Mouse (Mus musculus) liver, embryonic 11.5 days (tissue): ENCODE measurements at regions not wholly inside any gene's neighbourhood (a gene's known extent, or its start where the extent isn't known, plus 50 kb on each side); places are given as distances from the start of the nearest gene placed in this dataset.

Source experiments
- ATAC-seq: fragments of 200-750 bp; cut with Nextera tagmentation; replicated peaks from 2 replicates; pipeline ENCODE4 v1.8.0; 2017; ENCODE audit warnings: moderate number of reproducible peaks, mild to moderate bottlenecking, moderate TSS enrichment, moderate library complexity; ENCODE audit not compliant: low FRiP score
- DNase-seq: peaks from one replicate; pipeline ENCODE4 v3.0.0-alpha.2; 2017; ENCODE audit warnings: low spot score
- H3K27ac ChIP-seq: fragments of 300-500 bp; sonication (generic); 2 replicates; pipeline ENCODE4 v1.5.1; 2014; ENCODE audit warnings: mild to moderate bottlenecking, low read depth, low read length, control low read depth
- H3K27me3 ChIP-seq: fragments of 300-500 bp; sonication (generic); replicated peaks from 2 replicates; pipeline ENCODE4 v1.6.1; 2014; ENCODE audit warnings: low read length, mixed read lengths; ENCODE audit not compliant: control insufficient read depth, insufficient read depth
- H3K36me3 ChIP-seq: fragments of 300-500 bp; sonication (generic); 2 replicates; pipeline ENCODE4 v1.6.1; 2014; ENCODE audit warnings: mild to moderate bottlenecking, low read length, moderate library complexity, mixed read lengths; ENCODE audit not compliant: control insufficient read depth, insufficient read depth
- H3K4me1 ChIP-seq: fragments of 300-500 bp; sonication (generic); replicated peaks from 2 replicates; pipeline ENCODE4 v1.6.1; 2014; ENCODE audit warnings: low read length, mixed read lengths; ENCODE audit not compliant: control insufficient read depth, insufficient read depth
- H3K4me2 ChIP-seq: fragments of 300-500 bp; sonication (generic); 2 replicates; pipeline ENCODE4 v1.6.1; 2014; ENCODE audit warnings: mild to moderate bottlenecking, control low read depth, moderate library complexity
- H3K4me3 ChIP-seq: fragments of 300-500 bp; sonication (generic); 2 replicates; pipeline ENCODE4 v1.5.1; 2014; ENCODE audit warnings: low read depth, low read length, control low read depth
- H3K9ac ChIP-seq: fragments of 300-500 bp; sonication (generic); 2 replicates; pipeline ENCODE4 v1.6.1; 2014; ENCODE audit warnings: low read depth, low read length, control low read depth
- H3K9me3 ChIP-seq: fragments of 300-500 bp; sonication (generic); 2 replicates; pipeline ENCODE4 v1.6.1; 2016; ENCODE audit warnings: low read length, inconsistent platforms, mixed read lengths; ENCODE audit not compliant: control insufficient read depth
- WGBS: fragments of 180-500 bp; shearing (Covaris S2); extraction: QIAGEN DNeasy Blood & Tissue Kit; methylation state at CpG from one replicate; pipeline ENCODE4 v1.1.7; 2014; 5-methylcytosine and 5-hydroxymethylcytosine counted together

GRCm38 (mm10) chr16:93218402-93218801, 385.5 kb downstream of the Setd4 start:
- H3K4me3 ChIP-seq = no peak overlapping the region
- ATAC-seq (no peak), DNase-seq (no peak)
- H3K4me2 ChIP-seq = no peak overlapping the region
- no peaks in the 10 kb centered on the region for H3K36me3 ChIP-seq
- H3K27ac ChIP-seq = no peak overlapping the region
- no peak overlapping the region for H3K9ac ChIP-seq
- 0 out of 2 replicates have a peak, but pooled peaks cover 4% of the 10 kb centered on the region for H3K27me3 ChIP-seq
- 69% methylated on average over 10 of the region's 10 CpGs for WGBS
- H3K4me1 ChIP-seq = peaks cover 2% of the 10 kb centered on the region; the same call in 1 of the 2 replicates
- no peaks in the 10 kb centered on the region for H3K9me3 ChIP-seq

- no peaks in the 10 kb centered on the region for H3K36me3 ChIP-seq
- no peak for DNase-seq
- no peak overlapping the region for H3K4me2 ChIP-seq
- 0 out of 2 replicates have a peak, but pooled peaks cover 4% of the 10 kb centered on the region for H3K27me3 ChIP-seq
- WGBS = 31% methylated on average over 12 of the region's 12 CpGs
- no peak overlapping the region for H3K27ac ChIP-seq
- ATAC-seq = no peak
- H3K4me3 ChIP-seq = no peak overlapping the region
- H3K9ac ChIP-seq = no peak overlapping the region
- no peaks in the 10 kb centered on the region for H3K9me3 ChIP-seq
- H3K4me1 ChIP-seq = peaks cover 2% of the 10 kb centered on the region; the same call in 1 of the 2 replicates
Observed at GRCm38 (mm10) chr16:93217600-93218226, 386.1 kb downstream of the Setd4 start.

- no peak for ATAC-seq
- H3K27me3 ChIP-seq = 0 out of 2 replicates have a peak, but pooled peaks cover 4% of the 10 kb centered on the region
Observed at GRCm38 (mm10) chr16:93215630-93216029, 388.2 kb downstream of the Setd4 start.

GRCm38 (mm10) chr16:93213618-93214017, 387.7 kb upstream of the Runx1 start:
- WGBS = 63% methylated on average over 6 of the region's 6 CpGs
- no peak overlapping the region for H3K4me2 ChIP-seq
- 0 out of 2 replicates have a peak, but pooled peaks cover 4% of the 10 kb centered on the region for H3K27me3 ChIP-seq
- H3K4me1 ChIP-seq = peaks cover 2% of the 10 kb centered on the region; the same call in 1 of the 2 replicates
- H3K9me3 ChIP-seq = no peaks in the 10 kb centered on the region
- H3K36me3 ChIP-seq = no peaks in the 10 kb centered on the region
- H3K9ac ChIP-seq = no peak overlapping the region
- DNase-seq (no peak), ATAC-seq (no peak)
- no peak overlapping the region for H3K27ac ChIP-seq
- no peak overlapping the region for H3K4me3 ChIP-seq

More at GRCm38 (mm10) chr16:93215630-93216029, 388.2 kb downstream of the Setd4 start:
- no peaks in the 10 kb centered on the region for H3K36me3 ChIP-seq
- peaks cover 2% of the 10 kb centered on the region; the same call in 1 of the 2 replicates for H3K4me1 ChIP-seq
- no peak overlapping the region for H3K4me2 ChIP-seq
- WGBS = 59% methylated on average over 4 of the region's 4 CpGs
- no peak overlapping the region for H3K9ac ChIP-seq
- no peaks in the 10 kb centered on the region for H3K9me3 ChIP-seq
- H3K27ac ChIP-seq = no peak overlapping the region
- no peak overlapping the region for H3K4me3 ChIP-seq
- DNase-seq = no peak

- no peaks in the 10 kb centered on the region for H3K9me3 ChIP-seq
- H3K36me3 ChIP-seq = no peaks in the 10 kb centered on the region
- no peaks in the 10 kb centered on the region for H3K27me3 ChIP-seq
- DNase-seq (no peak), ATAC-seq (no peak)
- WGBS = 58% methylated on average over 3 of the region's 3 CpGs
- H3K4me2 ChIP-seq = no peak overlapping the region
- no peak overlapping the region for H3K27ac ChIP-seq
- H3K4me1 ChIP-seq = no peaks in the 10 kb centered on the region
- no peak overlapping the region for H3K9ac ChIP-seq
- H3K4me3 ChIP-seq = no peak overlapping the region
Observed at GRCm38 (mm10) chr16:93207675-93208074, 381.7 kb upstream of the Runx1 start.

GRCm38 (mm10) chr16:93207217-93207616, 381.3 kb upstream of the Runx1 start:
- no peak for ATAC-seq
- 68% methylated on average over 5 of the region's 5 CpGs for WGBS
- H3K4me3 ChIP-seq = no peak overlapping the region

GRCm38 (mm10) chr16:93206325-93206724, 380.4 kb upstream of the Runx1 start:
- no peak for ATAC-seq
- H3K4me2 ChIP-seq = no peak overlapping the region
- H3K4me1 ChIP-seq = no peaks in the 10 kb centered on the region
- no peaks in the 10 kb centered on the region for H3K27me3 ChIP-seq
- 53% methylated on average over 4 of the region's 4 CpGs for WGBS
- H3K4me3 ChIP-seq = no peak overlapping the region
- H3K36me3 ChIP-seq = no peaks in the 10 kb centered on the region
- no peak overlapping the region for H3K9ac ChIP-seq
- H3K9me3 ChIP-seq = no peaks in the 10 kb centered on the region
- no peak overlapping the region for H3K27ac ChIP-seq
- no peak for DNase-seq

More at GRCm38 (mm10) chr16:93207217-93207616, 381.3 kb upstream of the Runx1 start:
- Histone ChIP-seq H3K4me1 (no peaks in the 10 kb centered on the region), H3K4me2 (no peak overlapping the region), H3K27ac (no peak overlapping the region), H3K9me3 (no peaks in the 10 kb centered on the region), H3K36me3 (no peaks in the 10 kb centered on the region), H3K27me3 (no peaks in the 10 kb centered on the region), H3K9ac (no peak overlapping the region)
- no peak for DNase-seq

GRCm38 (mm10) chr16:93204601-93205000, 378.7 kb upstream of the Runx1 start:
- 74% methylated on average over 4 of the region's 4 CpGs for WGBS
- H3K36me3 ChIP-seq = no peaks in the 10 kb centered on the region
- no peak overlapping the region for H3K27ac ChIP-seq
- no peak for DNase-seq
- H3K27me3 ChIP-seq = no peaks in the 10 kb centered on the region
- H3K9me3 ChIP-seq = no peaks in the 10 kb centered on the region
- no peak overlapping the region for H3K4me2 ChIP-seq
- no peaks in the 10 kb centered on the region for H3K4me1 ChIP-seq
- H3K4me3 ChIP-seq = no peak overlapping the region
- ATAC-seq = no peak
- no peak overlapping the region for H3K9ac ChIP-seq

GRCm38 (mm10) chr16:93202591-93202990, 376.6 kb upstream of the Runx1 start:
- no peaks in the 10 kb centered on the region for H3K27me3 ChIP-seq
- H3K36me3 ChIP-seq = no peaks in the 10 kb centered on the region
- H3K4me3 ChIP-seq = no peak overlapping the region
- no peak overlapping the region for H3K27ac ChIP-seq
- H3K9ac ChIP-seq = no peak overlapping the region
- DNase-seq (no peak), ATAC-seq (no peak)
- peaks cover 7% of the 10 kb centered on the region; the same call in 1 of the 2 replicates for H3K4me1 ChIP-seq
- no peak overlapping the region for H3K4me2 ChIP-seq
- no peaks in the 10 kb centered on the region for H3K9me3 ChIP-seq
